Mouse (Mus musculus) regulatory T cell (primary cell): Measurements from ENCODE around the gene Cst6.
"Not testable (repeated sequence)": the region's sequence is repeated elsewhere in the genome, so short reads cannot be mapped to it uniquely, and the experiment has no call there.

ENCODE experiments used
- in situ Hi-C: fragments of 300-600 bp; cut with MboI, MseI; formaldehyde crosslinking; loops from one replicate; pipeline ENCODE4 v1.15.1; 2025; ENCODE audit warnings: high pct_unique_total_duplicates

Cst6 gene

DNA sequence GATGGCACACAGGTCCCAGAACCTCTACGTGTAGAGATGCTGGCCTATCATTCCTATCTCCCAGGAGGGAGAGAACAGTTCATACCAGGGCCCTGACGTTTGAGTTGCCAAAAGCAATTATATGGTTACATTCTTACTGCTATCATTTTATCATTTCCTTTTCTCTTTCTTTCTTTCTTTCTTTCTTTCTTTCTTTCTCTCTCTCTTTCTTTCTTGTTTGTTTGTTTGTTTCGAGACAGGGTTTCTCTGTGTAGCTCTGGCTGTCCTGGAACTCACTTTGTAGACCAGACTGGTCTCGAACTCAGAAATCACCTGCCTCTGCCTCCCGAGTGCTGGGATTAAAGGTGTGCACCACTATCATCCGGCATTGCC, at the start of gene Cst6:
TSS of gene Cst6 (minus strand) at position 73 of the 372 bp plus-strand sequence.
- in situ Hi-C loops, result not testable (repeated sequence)

DNA sequence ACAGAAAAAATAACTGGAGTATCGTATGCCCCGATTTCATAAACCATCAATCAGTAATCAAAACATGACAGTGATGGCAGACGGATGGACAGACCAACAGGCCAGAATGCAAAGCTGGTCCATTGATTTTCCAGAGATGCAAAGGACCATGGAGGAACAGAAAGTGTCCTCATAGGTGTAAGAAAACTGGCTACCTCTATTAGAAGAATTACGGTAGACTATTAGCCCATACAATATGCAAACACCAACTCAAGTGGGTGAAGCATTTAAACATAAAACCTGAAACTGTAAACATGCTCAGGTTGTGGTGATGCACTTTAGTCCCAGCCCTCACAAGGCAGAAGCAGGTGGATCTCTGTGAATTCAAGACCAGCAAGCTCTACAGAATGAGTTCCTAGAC, 46.0 kb upstream of the Cst6 start:
- in situ Hi-C loops, result no loop called here

DNA sequence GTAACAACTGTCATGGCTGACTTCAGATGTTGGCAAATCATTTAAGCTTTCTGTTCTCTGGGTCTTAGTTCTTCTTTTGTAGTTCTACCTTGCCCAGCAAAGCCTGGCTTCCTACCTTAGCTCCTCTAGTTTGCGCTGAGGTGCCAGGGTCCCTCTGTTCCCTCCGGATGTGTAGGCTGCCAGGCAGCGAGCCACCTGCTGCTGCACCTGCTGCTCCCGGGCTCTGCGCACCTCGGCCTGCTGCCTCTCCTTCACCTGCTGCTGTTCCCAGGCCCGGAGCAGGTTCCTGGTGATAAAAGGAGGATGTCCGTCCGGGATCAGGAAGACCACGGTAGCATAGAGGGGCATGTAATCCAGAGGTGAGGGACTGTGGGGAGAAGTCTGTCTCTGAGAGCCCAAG, 44.8 kb upstream of the Cst6 start:
- in situ Hi-C loops, result no loop called here

DNA sequence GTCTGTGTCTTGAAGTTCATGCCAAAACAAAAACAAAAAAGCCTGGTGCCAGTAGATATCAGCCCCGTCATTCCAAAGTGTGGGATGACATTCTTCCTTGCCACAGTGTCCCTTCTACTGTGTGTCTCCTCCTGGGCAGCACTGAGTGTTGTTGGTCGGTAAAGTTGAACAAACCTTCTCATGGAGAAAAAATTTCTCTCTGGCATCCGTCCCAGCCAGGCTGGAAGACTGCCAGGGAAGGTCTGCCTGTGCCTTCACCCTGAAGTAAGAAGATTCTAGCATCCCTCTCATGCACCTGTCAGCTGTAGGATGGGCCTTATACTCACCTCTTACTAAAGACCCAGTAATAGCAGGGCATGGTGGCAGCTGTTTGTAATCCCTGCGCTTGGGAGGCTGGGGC, 43.5 kb upstream of the Cst6 start:
- in situ Hi-C loops, result no loop called here

DNA sequence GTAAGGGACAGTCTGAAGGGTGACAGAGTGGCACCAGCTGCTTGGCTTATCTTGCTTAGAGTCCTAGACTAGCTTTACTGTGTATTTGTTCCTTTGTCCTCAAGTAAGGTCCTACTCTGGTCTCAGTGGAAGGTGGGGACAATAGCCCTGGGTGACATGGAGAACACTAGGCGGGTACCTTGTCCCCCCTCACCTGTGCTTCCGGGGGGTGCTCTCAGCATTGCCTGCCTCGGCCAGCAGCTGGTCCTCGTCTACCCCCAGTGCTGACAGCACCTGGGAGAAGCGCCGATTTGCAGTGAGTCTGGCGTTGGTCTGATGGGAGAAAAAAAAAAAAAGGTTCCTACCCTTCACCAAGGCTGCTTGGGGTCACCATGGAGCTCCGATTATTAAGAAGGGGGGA, 41.0 kb upstream of the Cst6 start:
- in situ Hi-C loops, result no loop called here

- in situ Hi-C loops, result no loop called here
Measured at GRCm38 (mm10) chr19:5389647-5390046, 40.3 kb upstream of the Cst6 start.

DNA sequence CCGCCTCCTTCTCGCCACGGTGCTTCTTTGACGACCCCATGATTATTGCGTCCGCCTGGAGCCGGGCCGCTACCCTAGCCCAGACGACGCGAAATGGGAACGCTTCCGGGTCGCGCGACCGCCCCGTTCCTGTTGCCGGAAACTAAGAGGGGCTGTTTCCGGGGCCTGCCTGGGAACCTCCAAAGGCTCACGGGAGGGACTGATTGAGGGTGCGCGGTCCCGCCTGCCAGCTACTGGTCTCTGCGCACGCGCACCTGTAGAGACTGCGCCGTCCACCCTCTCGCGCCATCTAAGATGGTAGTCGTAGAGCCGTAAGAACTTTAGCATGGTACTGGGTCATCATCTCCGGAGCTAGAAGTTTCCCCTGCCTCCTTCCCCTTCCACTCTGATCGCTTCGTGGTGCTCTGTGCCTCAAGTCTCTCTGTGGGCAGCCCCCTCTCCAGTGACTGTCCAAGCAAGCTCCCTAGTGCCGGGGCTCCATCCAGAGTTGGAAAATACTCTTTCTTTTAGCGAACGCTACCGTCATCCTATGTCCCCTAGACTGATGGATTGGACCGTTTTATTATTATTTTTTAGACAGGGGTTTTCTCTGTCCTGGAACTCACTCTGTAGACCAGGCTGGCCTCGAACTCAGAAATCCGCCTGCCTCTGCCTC, 39.3 kb upstream of the Cst6 start, which contains the start of gene Sart1:
TSS of gene Sart1 (minus strand) at position 116 of the 655 bp plus-strand sequence.
- in situ Hi-C loops, result no loop called here

GRCm38 (mm10) chr19:5388011-5388441, 38.7 kb upstream of the Cst6 start:
- in situ Hi-C loops, result no loop called here

DNA sequence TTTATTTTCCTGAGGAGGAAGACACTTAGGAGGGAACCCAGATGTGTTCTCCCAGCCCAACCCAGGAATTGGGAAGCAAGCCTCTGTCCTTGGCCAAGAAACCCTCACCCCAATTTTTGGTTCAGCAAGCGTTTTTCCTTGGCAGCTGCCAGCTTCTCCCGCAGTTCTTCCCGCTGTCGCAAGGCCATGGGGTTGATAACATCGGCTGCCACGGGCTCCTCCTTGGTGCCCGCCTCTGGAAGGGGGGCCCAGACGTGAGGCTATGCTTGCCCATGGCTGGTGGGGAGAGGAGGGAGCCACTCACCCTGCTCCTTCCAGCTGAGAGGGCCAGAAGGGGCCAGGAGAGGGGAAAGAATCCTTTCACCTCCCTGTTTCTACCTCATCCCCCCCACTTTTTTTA, 35.3 kb upstream of the Cst6 start:
- in situ Hi-C loops, result no loop called here

DNA sequence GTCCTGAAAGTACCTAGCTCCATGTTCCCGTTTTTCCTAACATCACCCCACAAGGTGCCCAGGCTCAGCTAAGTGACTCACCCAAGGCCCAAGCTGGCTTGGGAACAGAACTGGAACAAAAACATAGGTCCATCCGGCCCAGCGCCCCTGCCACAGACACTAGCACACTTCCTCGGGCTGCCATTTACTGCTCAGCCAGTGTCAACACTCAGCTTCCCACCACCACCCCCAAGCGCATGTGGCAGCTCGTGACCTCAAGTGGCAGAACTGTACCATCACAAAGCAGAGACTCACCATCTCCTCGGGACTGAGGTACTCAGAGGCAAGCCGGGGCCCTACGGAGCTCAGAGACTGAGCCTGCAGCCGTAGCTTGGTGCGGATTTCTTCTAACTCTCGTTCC, 34.0 kb upstream of the Cst6 start:
- in situ Hi-C loops, result no loop called here

DNA sequence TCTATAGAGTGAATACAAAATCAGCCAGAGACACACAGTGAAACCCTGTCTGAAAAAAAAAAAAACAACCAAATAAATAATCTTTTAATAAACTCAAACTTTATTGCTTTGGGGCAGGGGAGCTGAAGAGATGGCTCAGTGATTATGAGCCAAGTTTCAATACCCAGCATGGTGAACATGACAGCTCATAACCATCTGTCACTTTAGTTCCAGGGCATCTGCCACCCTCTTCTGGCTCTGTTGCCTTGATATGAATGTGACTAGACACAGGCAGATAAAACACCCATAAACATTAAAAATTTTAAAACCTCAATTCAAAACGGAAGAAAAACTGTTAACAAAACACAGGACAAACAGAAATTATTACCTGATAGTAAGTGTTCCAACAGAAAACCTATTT, 28.1 kb upstream of the Cst6 start:
- in situ Hi-C loops, result no loop called here

- in situ Hi-C loops, result no loop called here
Measured at GRCm38 (mm10) chr19:5374748-5375147, 25.4 kb upstream of the Cst6 start.

DNA sequence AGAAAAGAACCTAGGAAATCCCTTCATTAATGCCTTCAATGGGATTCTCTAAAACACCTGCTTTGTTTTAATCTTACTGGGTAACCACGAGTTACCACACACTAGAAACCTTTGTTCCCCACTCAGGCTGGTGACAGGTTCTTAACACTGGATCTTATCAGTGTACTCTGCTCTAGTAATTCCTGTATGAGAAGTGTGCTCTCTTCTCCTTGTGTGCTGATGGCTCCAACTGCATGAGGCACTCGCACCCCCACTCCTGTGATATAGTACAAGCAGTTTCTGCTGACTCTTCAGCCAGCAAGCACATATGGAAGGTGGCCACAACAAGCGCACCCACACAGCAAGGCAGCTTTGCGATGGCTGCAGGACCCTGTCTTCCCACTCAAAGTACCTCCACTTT, 24.8 kb upstream of the Cst6 start:
- in situ Hi-C loops, result no loop called here

DNA sequence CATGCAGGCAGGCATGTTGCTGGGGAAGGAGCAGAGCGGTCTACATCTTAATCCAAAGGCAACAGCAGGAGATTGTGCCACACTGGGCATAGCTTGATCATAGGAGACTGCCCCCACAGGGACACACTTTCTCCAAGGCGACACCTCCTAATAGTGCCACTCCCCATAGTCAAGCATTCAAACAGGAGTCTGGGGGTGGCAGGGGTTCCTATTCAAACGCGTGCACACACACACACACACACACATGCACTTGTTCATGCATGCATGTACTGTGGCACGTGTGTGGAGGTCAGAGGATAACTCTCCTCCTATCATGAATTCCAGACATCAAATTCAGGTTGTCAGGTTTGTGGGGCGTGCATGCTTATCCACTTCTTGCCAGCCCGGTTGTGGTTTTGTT, 23.4 kb upstream of the Cst6 start:
- in situ Hi-C loops, result no loop called here

DNA sequence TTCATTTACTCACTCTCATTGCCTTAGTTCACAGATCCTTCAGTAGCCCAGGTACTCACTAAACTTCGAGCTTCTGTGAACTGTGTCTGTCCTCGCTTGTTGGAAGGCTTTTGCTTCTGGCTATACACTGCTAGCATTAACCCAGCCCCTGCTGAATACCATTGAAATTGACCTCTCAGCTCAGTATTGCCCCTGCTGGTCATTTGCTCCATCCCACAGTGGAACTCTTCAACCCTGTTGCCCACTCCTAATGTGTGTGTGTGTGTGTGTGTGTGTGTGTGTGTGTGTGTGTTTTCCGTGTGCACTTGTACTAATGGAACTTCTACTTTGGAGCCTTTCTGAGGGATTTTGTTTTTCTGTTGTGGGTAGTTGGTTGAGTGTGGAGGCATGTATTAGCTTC, 21.6 kb upstream of the Cst6 start:
- in situ Hi-C loops, result no loop called here

DNA sequence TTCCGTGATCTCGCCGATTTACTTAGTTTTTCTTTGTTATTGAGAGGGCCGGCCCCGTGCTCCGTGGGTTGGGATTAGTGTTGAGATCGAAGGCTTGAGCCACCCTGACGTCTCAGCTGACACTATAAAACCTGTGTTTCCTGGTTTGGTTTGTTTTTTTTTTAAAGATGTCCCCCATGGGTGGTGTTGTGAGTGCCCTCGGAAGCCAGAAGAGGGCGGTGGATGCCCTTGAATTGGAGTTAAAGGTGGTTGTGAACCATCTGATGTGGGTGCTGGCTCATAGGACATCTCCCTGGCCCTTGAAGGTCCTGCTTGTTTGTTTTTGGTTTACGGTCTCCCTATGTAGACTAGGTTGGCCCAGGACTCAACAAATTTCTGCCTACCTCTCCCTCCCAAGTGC, 18.1 kb upstream of the Cst6 start:
- in situ Hi-C loops, result no loop called here

- in situ Hi-C loops, result no loop called here
Measured at GRCm38 (mm10) chr19:5367053-5367359, 17.6 kb upstream of the Cst6 start, which contains the start of gene Banf1. Gene Banf1, minus strand, starts transcription at chr19:5367168.

DNA sequence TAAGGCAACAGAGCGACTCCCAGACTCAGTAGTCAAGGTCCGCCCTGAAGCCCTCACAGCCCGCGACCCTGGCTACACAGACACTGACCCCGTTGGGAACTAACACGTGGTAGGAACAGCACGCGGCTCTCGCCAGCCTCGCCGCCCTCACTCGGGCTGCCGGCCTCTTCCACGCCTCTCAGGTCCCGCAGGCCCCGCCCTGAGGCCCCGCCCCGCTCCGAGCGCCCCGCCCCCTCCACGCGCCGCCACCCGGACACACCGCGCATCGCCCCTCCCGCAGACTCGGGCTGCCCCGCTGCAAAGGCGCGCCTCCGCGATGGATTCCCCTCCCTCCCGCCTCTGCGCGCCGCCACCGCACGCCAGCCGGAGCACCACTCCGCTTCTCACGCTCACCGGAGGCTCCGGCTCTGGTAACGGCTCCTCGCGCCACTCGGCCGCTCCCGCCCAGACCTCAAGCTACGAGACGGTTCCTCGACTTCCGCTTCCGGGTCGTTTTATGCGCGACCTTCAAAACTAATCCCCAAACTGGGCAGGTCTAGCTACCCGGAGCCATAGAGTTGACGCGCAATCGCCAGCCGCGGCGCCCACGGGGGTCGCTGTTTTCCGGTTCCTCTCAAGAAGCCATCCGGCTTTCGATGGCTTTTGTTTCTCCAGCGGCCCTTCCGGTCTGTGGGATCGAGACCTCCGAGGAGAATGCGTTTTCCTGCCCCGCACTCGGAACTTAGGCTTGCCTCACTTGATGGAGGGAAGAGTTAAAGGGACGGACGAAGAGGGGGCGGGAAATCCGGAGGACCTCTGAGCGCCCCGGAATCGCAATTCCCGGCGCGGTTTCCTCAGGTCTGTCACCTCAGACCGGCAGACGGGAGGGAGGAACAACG, 17.0 kb upstream of the Cst6 start, which contains the start of gene Eif1ad:
TSS of gene Eif1ad (plus strand) at position 567 of the 878 bp plus-strand sequence.
- in situ Hi-C loops, result no loop called here

- in situ Hi-C loops, result no loop called here
Measured at GRCm38 (mm10) chr19:5365751-5366150, 16.4 kb upstream of the Cst6 start.

DNA sequence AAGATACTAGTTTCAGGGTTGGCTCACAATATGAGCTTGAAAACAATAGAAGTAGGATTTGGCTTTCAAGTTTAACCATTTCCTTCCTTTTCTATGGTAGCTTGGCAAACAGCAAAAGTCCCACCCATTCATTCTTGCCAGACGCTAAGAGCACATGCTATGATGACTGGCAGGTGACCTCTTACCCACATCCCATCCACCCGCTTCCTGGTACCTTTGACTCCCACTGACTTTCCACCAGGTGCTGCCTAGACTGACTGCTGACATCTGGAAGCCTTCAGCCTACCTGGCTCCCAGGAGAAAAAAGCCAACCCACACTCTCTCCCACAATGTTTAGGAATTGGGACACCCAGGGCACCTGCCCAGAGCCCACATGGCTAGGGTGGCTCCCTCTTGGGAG, 14.8 kb upstream of the Cst6 start:
- in situ Hi-C loops, result no loop called here

DNA sequence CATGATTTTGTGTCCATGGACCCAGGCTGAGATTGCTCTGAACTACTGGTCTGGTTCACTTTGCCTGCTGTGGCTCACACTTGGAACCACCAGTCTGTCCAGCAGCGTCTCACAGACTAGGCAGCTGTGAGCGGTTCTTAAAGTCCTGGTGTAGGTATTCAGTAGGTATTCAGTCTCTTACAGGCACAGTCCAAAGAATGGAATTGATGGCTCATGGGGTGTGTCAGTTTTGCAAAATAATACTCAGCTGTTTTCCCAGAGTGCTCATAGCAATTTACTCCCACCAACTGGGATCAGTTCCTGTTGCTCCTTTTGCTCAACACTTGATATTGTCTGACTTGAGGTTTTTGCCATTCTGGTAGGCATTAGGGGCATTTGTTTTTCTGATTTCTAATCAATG, 12.8 kb upstream of the Cst6 start:
- in situ Hi-C loops, result no loop called here

GRCm38 (mm10) chr19:5356080-5356479, 6.7 kb upstream of the Cst6 start:
- in situ Hi-C loops, result no loop called here

- in situ Hi-C loops, result no loop called here
Measured at GRCm38 (mm10) chr19:5353609-5354008, 4.2 kb upstream of the Cst6 start.
